Mouse (Mus musculus) CH12.LX (cell line): ENCODE data around the gene Tfap4. TPM values are rescaled to one million over a fixed set of nuclear protein-coding genes. Genes with fewer than 3 reads are reported as not detected.

ENCODE experiments used
- DNase-seq: peaks from one replicate; pipeline ENCODE4 v3.0.0-alpha.2; 2013; ENCODE audit errors: extremely low read depth
- H3K27ac ChIP-seq: 2 replicates; pipeline ENCODE4 v1.5.1; 2012; ENCODE audit warnings: low read depth, mild to moderate bottlenecking, control low read depth, moderate library complexity; ENCODE audit not compliant: insufficient read depth
- H3K27me3 ChIP-seq: replicated peaks from 2 replicates; pipeline ENCODE3; 2012; ENCODE audit warnings: inconsistent platforms
- H3K36me3 ChIP-seq, 2 experiments: replicated peaks in 1 of 2; 2 replicates each; pipeline versions ENCODE3 to v1.6.1; 2012; ENCODE audit warnings: inconsistent platforms in 1 of 2, low read length in 1 of 2, mild to moderate bottlenecking in 1 of 2, mixed read lengths in 1 of 2, moderate library complexity in 1 of 2; ENCODE audit not compliant: control insufficient read depth in 1 of 2, insufficient read depth in 1 of 2
- H3K4me1 ChIP-seq, 2 experiments: 2 replicates each; pipeline ENCODE4 v1.6.1; 2012; ENCODE audit warnings: inconsistent platforms in 1 of 2, moderate library complexity in 1 of 2; ENCODE audit not compliant: insufficient read depth in 2 of 2, control insufficient read depth in 1 of 2
- H3K4me2 ChIP-seq: 2 replicates; pipeline ENCODE4 v1.6.1; 2012; ENCODE audit warnings: low read depth, mild to moderate bottlenecking, control low read depth; ENCODE audit not compliant: poor library complexity, insufficient read depth, severe bottlenecking
- H3K4me3 ChIP-seq, 3 experiments: fragments of 150-350 bp in 1 of 3; sonication (generic) in 1 of 3; replicated peaks in 1 of 3; 2 replicates each; pipeline versions ENCODE3 to v1.5.1; 2011 to 2012; ENCODE audit warnings: low read depth in 2 of 3, low read length in 2 of 3, mild to moderate bottlenecking in 2 of 3, moderate library complexity in 2 of 3, control low read depth in 1 of 3, improper control_type of control experiment in 1 of 3, inconsistent platforms in 1 of 3, mixed read lengths in 1 of 3; ENCODE audit not compliant: poor library complexity in 1 of 3
- H3K79me2 ChIP-seq: replicated peaks from 2 replicates; pipeline ENCODE4 v1.6.1; 2012; ENCODE audit warnings: mild to moderate bottlenecking, moderate library complexity; ENCODE audit not compliant: control insufficient read depth, poor library complexity, insufficient read depth, severe bottlenecking; ENCODE audit errors: extremely low read depth
- H3K9ac ChIP-seq: 2 replicates; pipeline ENCODE4 v1.6.1; 2012; ENCODE audit warnings: low read depth, mild to moderate bottlenecking, control low read depth, moderate library complexity; ENCODE audit not compliant: insufficient read depth
- H3K9me3 ChIP-seq: replicated peaks from 2 replicates; pipeline ENCODE3; 2012; ENCODE audit warnings: low read length, inconsistent platforms, mixed read lengths
- BHLHE40 ChIP-seq: IDR thresholded peaks from 2 replicates; pipeline ENCODE4 v1.6.1; 2011; ENCODE audit warnings: mild to moderate bottlenecking, low read depth, low read length, improper control_type of control experiment
- CHD1 ChIP-seq: IDR thresholded peaks from 2 replicates; pipeline ENCODE4 v1.6.1; 2012; ENCODE audit warnings: low read depth, low read length, improper control_type of control experiment, inconsistent platforms
- CHD2 ChIP-seq: IDR thresholded peaks from 2 replicates; pipeline ENCODE4 v1.6.1; 2011; ENCODE audit warnings: low read length, improper control_type of control experiment
- E2F4 ChIP-seq: IDR thresholded peaks from 2 replicates; pipeline ENCODE4 v1.6.1; 2011; ENCODE audit warnings: low read depth, low read length, improper control_type of control experiment; ENCODE audit not compliant: insufficient replicate concordance
- EP300 ChIP-seq: IDR thresholded peaks from 2 replicates; pipeline ENCODE4 v1.6.1; 2011; ENCODE audit warnings: low read length, improper control_type of control experiment
- ETS1 ChIP-seq: conservative IDR thresholded peaks from 2 replicates; pipeline ENCODE4 v1.6.1; 2012; ENCODE audit warnings: low read depth, mild to moderate bottlenecking, inconsistent platforms, low read length, improper control_type of control experiment, moderate library complexity
- HCFC1 ChIP-seq: IDR thresholded peaks from 2 replicates; pipeline ENCODE4 v1.6.1; 2012; ENCODE audit warnings: low read depth, mild to moderate bottlenecking, inconsistent platforms, low read length, improper control_type of control experiment
- JUN ChIP-seq: IDR thresholded peaks from 2 replicates; pipeline ENCODE4 v1.6.1; 2011; ENCODE audit warnings: low read depth, mild to moderate bottlenecking, low read length, improper control_type of control experiment, moderate library complexity; ENCODE audit not compliant: insufficient read depth
- JUND ChIP-seq: conservative IDR thresholded peaks from 2 replicates; pipeline ENCODE4 v1.6.1; 2011; ENCODE audit warnings: low read depth, low read length, improper control_type of control experiment
- KAT2A ChIP-seq: IDR thresholded peaks from 2 replicates; pipeline ENCODE4 v1.6.1; 2012; ENCODE audit warnings: low read length, improper control_type of control experiment, inconsistent platforms; ENCODE audit not compliant: insufficient replicate concordance
- MAFK ChIP-seq: IDR thresholded peaks from 2 replicates; pipeline ENCODE4 v1.6.1; 2011; ENCODE audit warnings: low read length, improper control_type of control experiment; ENCODE audit not compliant: insufficient replicate concordance
- MAX ChIP-seq: IDR thresholded peaks from 2 replicates; pipeline ENCODE4 v1.6.1; 2011; ENCODE audit warnings: low read length, improper control_type of control experiment
- MAZ ChIP-seq: IDR thresholded peaks from 2 replicates; pipeline ENCODE4 v1.6.1; 2012; ENCODE audit warnings: low read depth, mild to moderate bottlenecking, inconsistent platforms, low read length, improper control_type of control experiment, moderate library complexity
- MXI1 ChIP-seq: IDR thresholded peaks from 2 replicates; pipeline ENCODE4 v1.6.1; 2011; ENCODE audit warnings: mild to moderate bottlenecking, low read depth, low read length, improper control_type of control experiment
- MYC ChIP-seq: IDR thresholded peaks from 2 replicates; pipeline ENCODE4 v1.6.1; 2011; ENCODE audit warnings: low read depth, mild to moderate bottlenecking, improper control_type of control experiment, low read length
- NELFE ChIP-seq: IDR thresholded peaks from 2 replicates; pipeline ENCODE4 v1.6.1; 2011; ENCODE audit warnings: low read depth, low read length, improper control_type of control experiment
- NRF1 ChIP-seq: IDR thresholded peaks from 2 replicates; pipeline ENCODE4 v1.6.1; 2014; ENCODE audit warnings: low read depth, mild to moderate bottlenecking, inconsistent platforms, low read length, improper control_type of control experiment, moderate library complexity
- PAX5 ChIP-seq: IDR thresholded peaks from 2 replicates; pipeline ENCODE4 v1.6.1; 2012; ENCODE audit warnings: low read length, inconsistent platforms, mixed read lengths
- POLR2A ChIP-seq: IDR thresholded peaks from 2 replicates; pipeline ENCODE4 v1.6.1; 2011; ENCODE audit warnings: low read depth, mild to moderate bottlenecking, improper control_type of control experiment, low read length
- RAD21 ChIP-seq: IDR thresholded peaks from 2 replicates; pipeline ENCODE4 v1.6.1; 2011; ENCODE audit warnings: low read depth, mild to moderate bottlenecking, low read length, improper control_type of control experiment, moderate library complexity
- SIN3A ChIP-seq: IDR thresholded peaks from 2 replicates; pipeline ENCODE4 v1.6.1; 2012; ENCODE audit warnings: low read length, improper control_type of control experiment, inconsistent platforms
- SMC3 ChIP-seq: IDR thresholded peaks from 2 replicates; pipeline ENCODE4 v1.6.1; 2011; ENCODE audit warnings: low read depth, low read length, improper control_type of control experiment
- TCF12 ChIP-seq: IDR thresholded peaks from 2 replicates; pipeline ENCODE4 v1.6.1; 2014; ENCODE audit warnings: low read depth, mild to moderate bottlenecking, inconsistent platforms, low read length, improper control_type of control experiment
- UBTF ChIP-seq: IDR thresholded peaks from 2 replicates; pipeline ENCODE4 v1.6.1; 2012; ENCODE audit warnings: low read depth, mild to moderate bottlenecking, inconsistent platforms, low read length, improper control_type of control experiment, moderate library complexity
- ZNF384 ChIP-seq: IDR thresholded peaks from 2 replicates; pipeline ENCODE4 v1.6.1; 2012; ENCODE audit warnings: low read depth, low read length, improper control_type of control experiment, inconsistent platforms
- dilution Hi-C: fragments of 300-500 bp; cut with MboI; formaldehyde crosslinking; loops from 2 replicates; pipeline ENCODE4 v1.14.3; 2020; ENCODE audit warnings: low sequenced_read_pairs; ENCODE audit not compliant: extremely low pct_unique_long_range_greater_than_20kb, extremely low pct_ligation_motif_present
- in situ Hi-C: fragments of 300-500 bp; cut with MboI; formaldehyde crosslinking; loops from 3 replicates; pipeline ENCODE4 v1.14.3; 2019; ENCODE audit warnings: low sequenced_read_pairs, low pct_ligation_motif_present, low pct_unique_long_range_greater_than_20kb, mixed read lengths
- polyA plus RNA-seq: library from polyadenylated mRNA; unstranded; fragments of >175 nt; gene quantifications from 2 replicates; pipeline ENCODE4 v1.2.1, GENCODE M21; 2012; ENCODE audit warnings: low read depth; ENCODE audit not compliant: insufficient read length
- total RNA-seq, 2 experiments: library from RNA; depleted of rRNA; stranded (reverse); fragments of 300-350 nt in 1 of 2; fragments of >200 nt in 1 of 2; gene quantifications; 2 replicates each; pipeline ENCODE4 v1.2.3; 2012 to 2014

The Tfap4 gene
- total and polyA plus RNA-seq, 3 experiments, result 23.5 to 43.3 (median 24.0) TPM

- Histone ChIP-seq H3K4me3 (no peak overlapping the region), H3K27me3 (no peaks in the 10 kb centered on the region), H3K27ac (no peak overlapping the region), H3K79me2 (no peaks in the 10 kb centered on the region), H3K36me3 (no peaks in the 10 kb centered on the region), H3K9ac (no peak overlapping the region), H3K4me1 (peaks cover 0 to 19% of the 10 kb centered on the region in 2 experiments; a peak in 2 of 4 replicates), H3K4me2 (no peak overlapping the region), H3K9me3 (no peaks in the 10 kb centered on the region)
- in situ Hi-C loops (no loop called here), dilution Hi-C loops (no loop called here)
- no peak for DNase-seq
- no peak for TF ChIP-seq NRF1
- no peak for TF ChIP-seq HCFC1
- TF ChIP-seq KAT2A, result no peak
- no peak for TF ChIP-seq E2F4
- TF ChIP-seq POLR2A, result no peak
- no peak for TF ChIP-seq PAX5
- no peak for TF ChIP-seq MYC
- TF ChIP-seq CHD2, result no peak
- TF ChIP-seq CHD1, result no peak
- no peak for TF ChIP-seq MAX
Observed at GRCm38 (mm10) chr16:4576038-4576437, 16.4 kb upstream of the Tfap4 start.

- Histone ChIP-seq H3K36me3 (no peaks in the 10 kb centered on the region), H3K4me1 (peaks cover 10 to 27% of the 10 kb centered on the region in 2 experiments), H3K9me3 (no peaks in the 10 kb centered on the region)
- TF ChIP-seq MAX, result no peak
- TF ChIP-seq, all 38 proteins: peak for 0
- Histone ChIP-seq H3K4me3 (no peak overlapping the region), H3K27me3 (peaks cover 1% of the 10 kb centered on the region), H3K79me2 (no peaks in the 10 kb centered on the region), H3K9ac (no peak overlapping the region), H3K4me2 (no peak overlapping the region), H3K27ac (no peak overlapping the region)
- in situ Hi-C loops (no loop called here), dilution Hi-C loops (no loop called here)
- DNase-seq, result no peak
Observed at GRCm38 (mm10) chr16:4570737-4571136, 11.1 kb upstream of the Tfap4 start.

DNA sequence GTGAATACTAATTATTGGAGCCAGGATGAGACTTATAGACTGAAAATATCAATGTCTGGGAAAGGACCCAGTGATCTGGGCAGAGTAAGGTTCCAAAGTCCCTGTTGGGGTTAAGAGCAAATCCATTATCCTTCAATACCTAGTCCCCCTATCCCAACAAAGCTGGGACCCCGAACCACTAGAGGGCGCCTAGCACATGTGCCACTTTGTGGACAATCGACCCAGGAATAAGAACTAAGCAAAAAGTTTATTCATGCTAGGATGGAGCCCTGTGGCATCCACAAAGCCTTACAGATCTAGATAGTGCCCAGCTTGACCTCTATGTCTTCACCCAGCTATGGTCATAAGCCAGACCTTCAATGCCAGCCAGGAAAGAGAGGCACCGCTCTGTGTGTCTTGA is 8.3 kb upstream of the Tfap4 start:
- dilution Hi-C loops, result no loop called here
- H3K4me1 ChIP-seq, result peaks cover 10 to 27% of the 10 kb centered on the region in 2 experiments
- no peaks in the 10 kb centered on the region for H3K79me2 ChIP-seq
- H3K4me2 ChIP-seq, result peak overlapping the region; percentile 45; the same call in 1 of the 2 replicates
- peaks cover under 1% of the 10 kb centered on the region for H3K9me3 ChIP-seq
- DNase-seq, result peak; percentile 91
- peaks cover 22% of the 10 kb centered on the region for H3K27me3 ChIP-seq
- H3K27ac ChIP-seq, result no peak overlapping the region
- H3K9ac ChIP-seq, result no peak overlapping the region
- H3K36me3 ChIP-seq, result no peaks in the 10 kb centered on the region
- in situ Hi-C loops, result loop anchor here (5.0 kb wide), 1 partner anchor 44 kb away; no protein-coding TSS in a partner anchor
- H3K4me3 ChIP-seq, result no peak overlapping the region
- TF ChIP-seq JUND (peak; percentile 41; the same call in 1 of the 2 replicates), NRF1 (0 out of 2 replicates have a peak, but pooled peaks have one; percentile 20), ETS1 (no peak), CHD2 (no peak), SIN3A (peak; percentile 68; the same call in 1 of the 2 replicates), CHD1 (0 out of 2 replicates have a peak, but pooled peaks have one; percentile 44), TCF12 (peak; percentile 41; the same call in 1 of the 2 replicates), EP300 (no peak), RAD21 (peak; percentile 92), POLR2A (no peak), SMC3 (peak; percentile 98), MXI1 (0 out of 2 replicates have a peak, but pooled peaks have one; percentile 29), MAX (peak; percentile 79; the same call in 1 of the 2 replicates), BHLHE40 (peak; percentile 52), NELFE (peak; percentile 62; the same call in 1 of the 2 replicates), ZNF384 (peak; percentile 59; the same call in 1 of the 2 replicates), KAT2A (no peak), HCFC1 (no peak), MAZ (no peak), UBTF (no peak), PAX5 (no peak), JUN (no peak), MAFK (no peak)
